Mouse (Mus musculus): ENCODE measurements around the gene Plau.

- no peak for TF ChIP-seq CTCF (IDR thresholded peaks at IDR 0.05; ENCODE audit: control insufficient read depth, insufficient read depth, insufficient replicate concordance, low read depth, low read length)
- TF ChIP-seq POLR2A (IDR thresholded peaks at IDR 0.05; ENCODE audit: control insufficient read depth, low read depth, low read length) = no peak
Measured at GRCm38 (mm10) chr14:20825516-20825915, 10.9 kb upstream of the Plau start.

Data from testis, adult 2 months (tissue).